Mouse (Mus musculus): Measurements from ENCODE around the gene Gpr146. TPM values are rescaled to one million over a fixed set of nuclear protein-coding genes. Genes with fewer than 3 reads are reported as not detected.

The Gpr146 gene
- total RNA-seq, 2 experiments from 2014 or later: 34.0 to 37.8 TPM

DNA sequence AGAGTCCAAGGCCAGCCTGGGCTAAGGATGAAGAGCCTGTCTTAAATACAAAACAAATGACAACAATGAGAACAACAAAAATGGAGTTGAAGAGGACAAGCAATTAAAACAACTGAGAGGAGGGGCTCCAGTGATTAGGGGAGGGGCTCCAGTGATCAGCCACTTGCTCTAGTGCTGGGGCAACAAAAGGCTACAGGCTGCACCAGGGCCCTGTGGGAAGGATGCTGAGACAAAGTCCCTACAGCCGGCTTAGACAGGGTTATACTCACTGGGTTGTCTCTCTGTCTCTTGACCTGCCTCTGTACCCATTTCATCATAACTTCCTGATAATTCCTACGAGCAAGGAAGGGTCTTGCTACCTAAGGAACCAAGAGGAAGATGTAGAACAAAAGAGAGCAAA, 40.6 kb downstream of the Gpr146 start:
- no peak for ATAC-seq (replicated peaks; ENCODE audit: low FRiP score, poor library complexity, severe bottlenecking)

DNA sequence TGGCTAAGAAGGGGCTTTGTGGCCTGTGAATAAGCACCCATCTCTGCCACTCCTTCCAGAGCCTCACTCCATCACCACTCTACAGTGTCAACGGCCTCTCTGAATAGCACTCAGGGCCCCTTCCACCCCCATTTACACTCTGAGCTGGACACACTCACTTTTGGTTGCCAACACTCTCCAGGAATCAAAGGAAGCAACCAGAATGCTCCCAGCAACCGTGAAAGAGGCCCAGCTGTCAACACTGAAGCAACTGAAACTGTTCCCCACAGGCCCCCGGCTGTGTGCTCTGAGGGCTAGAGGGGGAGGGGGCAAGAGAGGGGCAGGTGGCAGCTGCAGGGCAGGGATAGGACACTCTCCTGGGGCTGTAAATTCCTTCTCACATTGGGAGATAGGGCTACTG, 41.1 kb downstream of the Gpr146 start:
- no peak for ATAC-seq (replicated peaks; ENCODE audit: low FRiP score, poor library complexity, severe bottlenecking)

DNA sequence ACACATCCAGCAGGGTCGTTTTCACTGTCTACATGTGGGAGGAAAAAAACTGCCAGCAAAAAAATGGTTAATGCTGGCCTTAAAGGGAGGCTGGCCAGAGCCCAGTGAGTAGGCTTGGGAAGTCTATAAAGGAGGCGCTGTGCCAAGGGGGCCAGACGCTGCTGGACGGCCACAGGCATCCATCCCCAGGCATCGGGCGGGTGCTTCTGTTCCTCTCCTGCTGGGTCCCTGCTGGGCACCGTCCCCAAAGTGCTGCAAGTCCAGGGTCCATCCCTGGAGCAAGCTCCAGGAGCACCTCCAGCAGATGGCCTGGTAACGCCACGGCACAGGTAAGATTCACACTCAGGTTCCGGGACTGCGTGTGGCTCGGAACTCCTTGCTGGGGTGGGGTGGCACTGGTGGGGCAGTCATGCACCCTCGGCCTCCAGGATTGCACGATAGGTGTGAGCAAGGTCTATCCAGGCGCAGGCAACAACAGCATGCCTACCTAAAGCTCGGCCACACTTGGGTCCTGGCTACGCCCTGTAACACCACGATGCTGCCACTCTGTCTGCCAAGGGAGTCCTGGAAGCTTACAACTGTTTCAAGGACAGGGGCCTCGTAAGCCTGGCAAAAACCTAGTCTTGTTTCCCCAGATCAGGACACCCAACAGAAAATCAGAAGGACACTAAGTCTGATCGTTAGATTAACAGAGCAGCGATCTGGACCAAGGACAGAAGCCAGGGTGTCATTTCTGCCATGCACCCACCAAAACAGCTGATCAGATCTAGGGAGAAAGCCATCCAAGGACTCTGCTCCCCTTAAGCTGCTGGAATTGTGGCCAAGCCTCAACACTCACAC, 45.7 kb downstream of the Gpr146 start, which contains the start of gene Gper1:
Gene Gper1 (plus strand): TSS at position 126 of the 840 bp plus-strand sequence.
- no peak for ATAC-seq (replicated peaks; ENCODE audit: low FRiP score, poor library complexity, severe bottlenecking)

DNA sequence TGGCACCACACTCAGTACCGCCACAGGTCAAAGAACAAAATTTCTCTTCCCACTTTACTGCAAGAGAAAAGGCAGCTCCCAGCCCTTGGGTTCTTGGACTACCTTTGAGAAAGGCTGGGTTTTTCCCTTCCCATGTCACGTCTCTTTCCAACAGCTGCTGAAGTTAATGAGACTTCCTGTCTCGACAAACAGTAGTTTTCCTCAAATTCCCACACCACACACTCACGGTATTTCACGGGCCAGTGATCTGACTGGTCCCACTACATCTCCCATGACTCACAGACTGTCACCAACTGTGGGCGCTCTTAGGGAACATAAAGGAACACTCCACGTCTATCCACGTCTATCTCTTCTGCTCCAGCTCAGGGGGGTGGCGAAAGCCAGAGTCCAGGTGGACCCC, 47.7 kb downstream of the Gpr146 start:
- ATAC-seq (replicated peaks; ENCODE audit: low FRiP score, poor library complexity, severe bottlenecking): no peak

DNA sequence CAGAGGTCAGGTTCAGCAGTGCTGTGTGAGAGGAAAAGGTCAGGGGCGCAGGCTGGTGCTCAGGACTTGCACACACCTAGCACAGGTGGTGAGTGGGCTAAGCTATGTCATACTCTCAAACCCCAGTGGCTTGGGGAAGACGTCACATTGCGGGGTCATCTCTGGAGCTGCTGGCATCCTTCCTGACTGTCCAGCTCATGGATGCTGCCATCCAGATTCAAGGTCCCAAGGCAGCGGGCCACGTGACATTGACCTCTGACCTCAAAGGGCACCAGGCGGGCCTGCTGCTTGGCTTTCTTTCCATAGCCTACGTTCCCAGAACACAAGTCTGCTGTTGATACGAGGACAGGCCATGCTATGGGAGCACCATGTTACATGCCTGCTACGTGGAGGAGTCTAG, 49.5 kb downstream of the Gpr146 start:
- ATAC-seq (replicated peaks; ENCODE audit: low FRiP score, poor library complexity, severe bottlenecking): no peak

DNA sequence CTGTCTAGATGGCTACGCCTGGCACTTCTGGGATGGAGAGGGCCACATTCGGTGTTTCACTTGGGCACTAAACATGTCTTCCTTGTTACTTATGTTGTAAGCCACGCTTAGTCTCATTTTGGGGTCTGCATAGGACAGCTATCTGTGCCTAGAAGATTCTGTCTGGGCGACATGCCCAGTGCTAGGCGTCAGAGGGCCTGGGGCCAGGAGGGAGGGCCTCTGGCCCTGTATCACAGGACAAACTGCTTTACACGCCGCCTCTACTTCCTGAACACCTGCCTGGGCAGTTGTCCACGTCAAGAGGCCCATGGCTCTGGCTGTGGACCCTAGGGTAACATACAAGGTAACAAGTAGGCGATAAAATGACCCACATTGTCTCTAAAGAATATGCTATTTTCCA, 50.5 kb downstream of the Gpr146 start:
- no peak for ATAC-seq (replicated peaks; ENCODE audit: low FRiP score, poor library complexity, severe bottlenecking)

DNA sequence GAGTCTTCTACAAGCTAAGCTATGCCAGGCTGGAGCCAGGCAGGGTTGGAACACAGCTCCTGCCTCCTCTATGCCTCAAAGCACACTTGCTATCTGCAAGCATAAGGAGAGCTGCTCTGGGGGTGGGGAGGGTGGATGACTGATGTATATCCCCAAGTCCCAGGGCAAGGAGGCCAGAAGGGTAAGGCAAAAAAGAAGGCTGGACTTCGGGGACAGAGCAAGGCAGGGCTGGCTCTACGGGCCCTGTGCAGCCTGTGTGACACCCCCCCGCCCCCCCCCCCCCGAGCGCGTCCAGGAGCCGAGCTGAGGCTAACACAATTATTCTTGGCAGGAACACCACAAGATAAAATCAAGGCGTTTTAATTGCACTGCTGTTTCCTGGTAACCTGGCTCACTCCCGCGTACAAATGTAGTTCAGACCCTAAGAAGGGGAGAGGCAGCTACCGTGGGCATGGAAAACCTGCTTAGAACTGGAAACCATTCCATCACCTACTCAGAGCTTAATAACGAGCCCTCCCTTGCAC, 52.4 kb downstream of the Gpr146 start:
- no peak for ATAC-seq (replicated peaks; ENCODE audit: low FRiP score, poor library complexity, severe bottlenecking)

DNA sequence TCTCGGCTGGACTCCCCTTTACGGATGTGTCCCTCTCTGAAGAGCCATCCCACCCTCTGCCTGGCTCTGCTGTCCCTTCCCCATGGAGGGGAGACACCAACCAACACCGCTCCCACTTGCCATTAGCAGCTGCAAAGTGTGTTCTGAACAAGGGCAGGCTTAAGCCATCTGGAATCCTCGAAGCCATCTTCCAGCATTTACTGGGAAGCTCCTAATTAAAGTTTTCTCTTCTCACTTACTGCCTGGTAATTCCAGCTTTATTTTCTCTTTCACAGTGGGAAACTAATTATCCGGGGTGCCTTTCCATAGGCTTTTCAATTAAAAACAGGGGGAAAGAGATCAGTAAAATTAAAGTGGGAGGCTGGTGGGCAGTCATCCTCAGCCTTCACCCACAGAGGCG, 54.8 kb downstream of the Gpr146 start:
- ATAC-seq (replicated peaks; ENCODE audit: low FRiP score, poor library complexity, severe bottlenecking): no peak

DNA sequence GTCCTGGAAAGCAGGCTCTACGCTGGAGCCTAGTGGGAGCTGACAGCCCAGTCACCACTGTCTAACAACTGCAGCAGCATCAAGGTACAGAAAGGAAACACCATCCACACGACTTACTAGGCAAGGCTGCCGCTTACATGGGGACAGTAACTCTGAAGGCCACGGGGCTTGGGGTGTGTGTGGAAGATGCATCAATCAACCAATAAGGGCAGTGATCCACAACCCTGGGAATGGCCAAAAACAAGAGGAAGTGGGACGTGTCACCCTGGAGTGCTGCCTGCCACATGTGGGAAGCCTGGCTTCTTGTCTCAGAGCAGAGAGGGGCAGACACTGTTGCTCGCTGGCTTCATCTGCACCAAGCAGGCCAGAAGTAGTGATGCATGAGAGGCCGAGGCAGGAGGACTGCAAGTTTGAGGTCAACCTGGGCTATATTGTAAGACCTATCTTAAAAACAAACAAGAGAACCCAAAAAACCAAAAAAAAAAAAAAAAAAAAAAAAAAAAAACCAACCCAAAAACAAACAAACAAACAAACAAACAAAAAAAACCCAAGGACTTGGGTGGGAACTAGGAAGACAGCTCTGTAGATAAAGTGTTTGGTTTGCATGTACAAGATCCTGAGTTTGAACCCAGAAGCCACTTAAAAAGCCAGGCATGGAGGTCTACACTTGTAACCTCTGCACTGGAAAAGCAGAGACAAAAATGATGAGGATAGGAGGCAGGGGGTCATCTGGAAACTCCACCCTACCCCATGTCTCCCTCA, 55.4 kb downstream of the Gpr146 start:
- no peak for ATAC-seq (replicated peaks; ENCODE audit: low FRiP score, poor library complexity, severe bottlenecking)

DNA sequence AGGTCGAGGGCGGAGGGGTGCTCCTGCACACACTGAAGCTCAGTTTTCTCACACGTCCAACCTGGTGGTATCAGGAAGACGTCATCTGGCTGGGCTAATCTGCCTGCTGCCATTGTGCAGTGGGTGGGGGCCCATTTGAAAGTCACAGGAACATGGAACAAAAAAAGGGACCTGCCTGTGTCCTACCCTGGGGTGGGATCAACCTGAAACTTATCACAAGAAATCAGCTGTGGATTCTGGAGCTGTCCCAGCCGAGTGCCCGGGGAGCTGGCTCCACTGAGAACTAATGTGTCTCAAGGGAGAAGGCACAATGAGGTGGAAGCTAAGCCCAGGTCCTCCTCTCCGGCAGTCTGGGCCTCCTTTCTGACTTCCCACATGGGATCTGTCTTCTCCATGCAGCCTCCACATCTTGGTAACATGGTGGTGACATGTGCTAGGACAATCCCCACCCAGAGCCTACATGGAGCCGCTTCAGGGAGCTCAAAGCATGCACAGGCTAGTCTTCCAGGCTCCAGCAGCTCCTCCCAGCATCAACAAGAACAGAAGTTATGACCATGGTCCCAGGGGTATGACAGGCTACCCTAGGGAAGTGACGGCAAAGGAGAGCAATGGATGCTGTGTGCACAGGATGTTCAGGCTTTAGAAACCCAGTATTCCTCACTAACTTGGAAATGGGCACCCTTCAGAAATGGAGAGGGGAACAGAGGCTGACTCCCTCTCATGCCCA, 56.5 kb downstream of the Gpr146 start:
- ATAC-seq (replicated peaks; ENCODE audit: low FRiP score, poor library complexity, severe bottlenecking): no peak

DNA sequence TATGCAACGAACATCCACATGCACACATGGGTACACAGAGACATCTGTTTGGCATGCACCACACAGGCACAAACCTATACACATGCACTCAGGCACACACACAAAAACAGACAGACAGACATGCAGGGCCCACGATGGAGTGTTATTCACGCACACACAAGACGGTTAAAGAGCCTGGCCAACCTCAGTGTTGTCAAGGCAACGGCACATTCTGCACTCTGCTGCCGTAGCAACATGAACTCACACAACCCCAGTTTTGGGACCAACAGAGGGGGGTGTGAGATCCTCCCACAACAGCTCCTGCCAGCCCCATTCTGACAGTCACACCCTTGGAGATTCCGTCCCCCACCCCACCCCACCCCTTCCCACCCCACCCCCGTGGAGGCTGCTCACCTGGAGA, 57.4 kb downstream of the Gpr146 start:
- ATAC-seq (replicated peaks; ENCODE audit: low FRiP score, poor library complexity, severe bottlenecking): no peak

DNA sequence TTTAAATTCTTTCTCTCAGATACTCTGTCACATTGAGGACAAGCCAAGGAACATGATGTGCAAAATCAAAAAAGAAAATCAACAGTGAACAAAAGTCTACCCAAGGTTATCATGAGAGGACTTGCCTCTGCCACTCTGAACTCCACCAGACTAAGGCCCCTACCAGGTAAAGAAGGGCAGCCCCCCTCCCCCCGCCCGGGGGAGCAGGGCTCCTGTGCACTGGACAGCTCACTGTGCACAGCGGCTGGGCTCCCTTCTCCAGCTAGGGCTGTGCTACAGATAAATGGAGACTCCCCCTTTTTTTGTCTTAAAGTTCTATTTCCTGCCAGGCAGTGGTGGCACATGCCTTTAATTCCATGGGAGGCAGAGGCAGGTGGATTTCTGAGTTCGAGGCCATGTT, 60.3 kb downstream of the Gpr146 start:
- ATAC-seq (replicated peaks; ENCODE audit: low FRiP score, poor library complexity, severe bottlenecking): no peak

DNA sequence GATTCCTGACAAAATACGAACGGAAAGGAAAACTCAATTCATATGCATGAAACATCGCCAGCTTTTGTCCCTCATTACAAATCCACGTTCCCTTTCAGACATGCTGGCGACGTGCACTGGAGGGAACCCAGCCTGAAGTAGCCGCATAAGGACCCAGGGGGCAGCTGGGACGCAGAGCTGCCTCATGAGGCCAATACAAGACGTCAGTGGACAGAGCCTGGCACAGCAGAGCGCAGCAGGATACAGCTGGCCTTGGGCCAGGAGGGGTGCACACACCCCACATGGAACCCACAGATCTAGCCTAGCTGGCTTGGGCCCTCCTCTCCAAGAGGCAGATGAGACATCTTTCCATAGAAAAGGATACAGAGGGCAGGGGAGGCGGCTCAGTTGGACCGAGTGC, 60.9 kb downstream of the Gpr146 start:
- ATAC-seq (replicated peaks; ENCODE audit: low FRiP score, poor library complexity, severe bottlenecking): no peak

DNA sequence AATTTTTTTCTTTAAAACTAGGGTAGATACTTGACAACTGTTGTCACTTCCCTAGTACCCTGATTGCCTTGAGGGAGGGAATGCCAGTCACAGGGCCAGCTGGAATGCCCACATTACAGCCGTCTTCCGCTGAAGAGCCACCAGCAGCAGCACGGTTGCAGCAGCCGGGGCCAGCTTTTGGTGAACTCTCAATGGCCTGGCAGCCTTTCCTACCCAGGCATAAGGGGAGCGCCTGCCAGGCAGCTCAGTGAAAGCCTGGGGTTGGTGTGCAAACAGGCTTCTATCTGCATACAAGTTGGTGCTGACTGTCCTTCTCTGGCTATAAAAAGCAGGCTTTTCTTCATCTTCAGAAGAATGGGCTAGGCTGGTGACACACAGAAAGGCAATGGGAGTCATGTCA, 63.0 kb downstream of the Gpr146 start:
- no peak for ATAC-seq (replicated peaks; ENCODE audit: low FRiP score, poor library complexity, severe bottlenecking)

DNA sequence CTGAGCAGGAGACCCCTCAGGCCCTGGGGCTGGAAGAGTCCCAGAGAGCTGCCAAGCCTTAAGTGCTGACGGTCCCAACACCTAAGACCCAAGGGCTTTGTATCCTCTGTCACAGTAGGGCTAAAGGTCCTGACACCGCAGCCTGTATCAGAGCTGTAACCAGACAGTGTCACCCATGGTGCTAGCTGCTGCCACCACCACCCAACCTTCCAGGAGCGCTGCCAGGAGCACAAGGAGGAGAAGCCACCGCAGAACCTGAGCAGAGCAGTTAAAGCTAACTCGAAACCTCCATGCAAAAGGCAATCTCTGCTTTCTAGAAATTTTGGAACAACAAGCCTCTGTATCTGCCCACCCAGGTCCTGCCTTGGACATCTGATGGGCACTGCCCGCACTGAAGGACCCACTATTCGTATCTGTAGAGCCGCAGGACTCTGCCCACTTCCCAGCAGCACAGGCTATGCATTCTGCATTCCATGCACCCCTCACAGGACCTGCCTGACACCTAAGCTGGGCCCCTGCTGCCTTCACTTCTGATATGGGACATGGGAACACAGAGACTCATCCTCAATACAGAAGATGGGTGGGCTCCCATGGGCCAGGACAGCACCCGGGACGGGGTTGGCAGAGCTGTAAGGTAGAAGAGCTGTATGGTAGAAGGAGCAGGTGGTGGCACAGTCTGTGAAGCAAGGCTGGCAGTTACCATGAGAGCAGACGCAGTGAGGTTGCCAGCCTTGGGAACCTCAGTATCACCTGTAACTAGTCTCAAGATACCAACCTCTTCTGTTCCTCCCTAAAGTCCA, 63.6 kb downstream of the Gpr146 start:
- no peak for ATAC-seq (replicated peaks; ENCODE audit: low FRiP score, poor library complexity, severe bottlenecking)

DNA sequence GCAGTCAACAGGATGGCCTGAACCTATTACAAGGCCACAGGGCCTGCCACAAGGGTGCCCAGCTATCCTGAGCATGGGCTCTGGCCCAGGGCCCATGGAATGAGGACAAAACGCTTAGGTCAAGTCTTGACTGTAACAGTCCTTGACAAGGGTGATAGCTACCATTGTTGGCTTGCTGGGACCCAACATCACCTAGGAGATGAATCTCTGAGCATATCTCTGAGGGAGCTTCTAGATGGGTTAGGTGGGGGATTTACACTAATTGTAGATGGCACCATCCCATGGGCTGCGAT, 64.2 kb downstream of the Gpr146 start:
- ATAC-seq (replicated peaks; ENCODE audit: low FRiP score, poor library complexity, severe bottlenecking): no peak

DNA sequence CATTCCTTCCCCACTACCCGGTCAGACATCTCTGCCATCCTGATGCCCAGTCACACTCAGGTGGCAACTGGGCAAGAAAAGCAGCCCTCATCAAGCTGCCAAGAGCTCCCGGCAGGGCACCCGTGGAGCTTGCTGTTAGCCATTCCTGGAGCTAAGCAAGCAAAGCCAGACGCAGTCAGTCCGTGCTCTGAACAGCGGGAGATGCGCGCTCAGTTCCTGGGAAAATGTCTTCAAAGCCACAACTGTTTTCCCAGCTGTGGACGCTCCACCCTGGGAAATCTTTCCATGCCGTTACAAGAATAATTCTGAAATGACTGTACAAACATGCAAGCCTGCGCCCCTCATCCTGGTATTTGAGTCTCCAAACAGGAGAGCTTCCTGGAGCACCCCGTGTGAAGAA, 64.9 kb downstream of the Gpr146 start:
- no peak for ATAC-seq (replicated peaks; ENCODE audit: low FRiP score, poor library complexity, severe bottlenecking)

DNA sequence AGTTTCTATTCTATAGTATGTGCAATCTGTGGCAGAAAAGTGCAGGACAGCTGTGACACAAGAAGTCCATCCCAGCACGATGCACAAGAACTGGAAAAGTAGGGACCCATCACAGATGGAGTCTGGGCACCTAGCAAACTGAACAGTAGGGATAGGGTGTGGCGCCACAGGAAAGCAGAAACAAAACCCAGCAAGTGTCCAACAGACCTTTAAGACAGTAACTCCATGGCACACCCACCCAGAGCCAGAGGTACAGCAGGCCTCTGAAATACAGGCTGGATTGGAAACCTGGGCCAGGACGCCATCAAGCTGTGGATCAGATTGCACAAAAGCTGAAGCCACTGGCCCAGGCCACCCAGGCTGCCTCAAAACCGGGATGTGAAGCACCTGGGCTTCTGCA, 65.5 kb downstream of the Gpr146 start:
- no peak for ATAC-seq (replicated peaks; ENCODE audit: low FRiP score, poor library complexity, severe bottlenecking)

DNA sequence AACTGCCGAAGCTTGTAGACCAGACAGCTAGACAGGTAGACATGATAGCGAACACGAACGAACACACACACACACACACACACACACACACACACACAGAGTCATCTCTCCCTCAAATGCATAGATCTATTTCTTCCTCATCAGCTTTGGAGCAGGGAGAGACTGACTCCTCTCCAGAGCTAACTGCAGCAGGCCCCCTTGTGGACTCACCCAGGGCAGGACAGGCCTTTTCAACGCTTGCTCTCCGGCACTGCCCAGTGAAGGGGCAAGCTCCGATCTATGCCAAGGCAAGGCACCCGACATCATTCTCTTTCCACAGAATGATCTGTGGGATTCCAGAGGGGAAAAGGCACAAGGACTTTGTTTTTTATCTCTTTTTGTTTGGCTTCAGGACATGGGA, 67.8 kb downstream of the Gpr146 start:
- ATAC-seq (replicated peaks; ENCODE audit: low FRiP score, poor library complexity, severe bottlenecking): no peak
